Comparison of ENCODE assay signal across 35 mouse cellular contexts in the genomic region with DNA sequence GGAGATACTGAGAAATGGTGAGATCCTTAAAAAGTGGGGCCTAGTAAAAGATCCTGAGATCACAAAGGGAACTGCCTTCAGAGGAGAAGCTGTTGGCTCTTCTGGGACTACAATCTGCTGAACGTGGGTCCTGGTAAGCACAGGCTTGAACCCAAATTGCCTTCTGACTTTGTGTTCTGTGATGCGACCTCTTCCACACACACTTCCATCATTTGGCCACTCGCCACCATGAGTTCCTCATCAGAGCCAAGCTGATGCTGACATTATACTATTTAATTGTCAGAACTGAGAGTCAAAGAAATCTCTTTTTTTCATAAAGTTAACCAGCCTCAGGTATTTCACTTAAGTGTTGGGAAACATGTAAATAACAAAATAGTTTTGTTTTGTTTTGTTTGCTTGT.
"Had no signal": no experiment of that assay in that cellular context is flagged by ENCODE, and none has a peak within 500 bp of the region (broad histone marks: within the 10 kb centered on the region; RNA-seq: fewer than 3 reads in every experiment).

No protein-coding gene starts in this region.

- H3K27ac ChIP-seq: heart, adult 2 months; heart, embryonic 10.5 days; heart, embryonic 13.5 days; heart, embryonic 15.5 days; hindbrain, embryonic 10.5 days; hindbrain, embryonic 12.5 days; hindbrain, embryonic 13.5 days; hindbrain, embryonic 14.5 days; hindbrain, embryonic 15.5 days; hindbrain, postnatal 0 days; intestine, embryonic 15.5 days; kidney, embryonic 15.5 days; kidney, postnatal 0 days; layer of hippocampus, adult 2 months had no signal

- H3K9ac ChIP-seq: heart, embryonic 12.5 days; heart, embryonic 13.5 days; heart, embryonic 15.5 days; hindbrain, embryonic 12.5 days; hindbrain, embryonic 13.5 days; hindbrain, embryonic 14.5 days; hindbrain, embryonic 15.5 days; intestine, embryonic 15.5 days; kidney, embryonic 15.5 days had no signal

- H3K36me3 ChIP-seq: heart, embryonic 10.5 days; heart, embryonic 12.5 days; heart, embryonic 13.5 days; heart, embryonic 15.5 days; hindbrain, embryonic 10.5 days; hindbrain, embryonic 12.5 days; hindbrain, embryonic 13.5 days; hindbrain, embryonic 15.5 days; intestine, embryonic 15.5 days; kidney, embryonic 15.5 days had no signal

- H3K4me3 ChIP-seq: heart, adult 2 months; heart, embryonic 10.5 days; heart, embryonic 12.5 days; heart, embryonic 13.5 days; heart, embryonic 15.5 days; hindbrain, embryonic 10.5 days; hindbrain, embryonic 12.5 days; hindbrain, embryonic 13.5 days; hindbrain, embryonic 15.5 days; intestine, embryonic 15.5 days; kidney, embryonic 15.5 days; layer of hippocampus, adult 2 months had no signal

- ATAC-seq: hindbrain, embryonic 16.5 days; hindbrain, postnatal 0 days; inflammation-experienced regulatory T-cells, adult 6 months; intestine, embryonic 15.5 days; intestine, embryonic 16.5 days; intestine, postnatal 0 days had no signal

- H3K4me2 ChIP-seq: heart, embryonic 11.5 days; heart, embryonic 12.5 days; heart, embryonic 13.5 days; heart, embryonic 15.5 days; hindbrain, embryonic 12.5 days; hindbrain, embryonic 13.5 days; hindbrain, embryonic 14.5 days; hindbrain, embryonic 15.5 days; intestine, embryonic 15.5 days; kidney, embryonic 15.5 days had no signal

- H3K9me3 ChIP-seq: heart, embryonic 10.5 days; heart, embryonic 12.5 days; heart, embryonic 13.5 days; heart, embryonic 15.5 days; hindbrain, embryonic 10.5 days; hindbrain, embryonic 12.5 days; hindbrain, embryonic 13.5 days; hindbrain, embryonic 15.5 days; intestine, embryonic 15.5 days; kidney, embryonic 15.5 days had no signal

- H3K27me3 ChIP-seq: heart, embryonic 12.5 days; heart, embryonic 13.5 days; heart, embryonic 15.5 days; hindbrain, embryonic 12.5 days; hindbrain, embryonic 13.5 days; hindbrain, embryonic 15.5 days; intestine, embryonic 15.5 days; kidney, embryonic 15.5 days had no signal

- DNase-seq: heart, adult 18-20 months; heart, adult 2 months; heart, postnatal 10 days; heart, postnatal 14 days; heart, postnatal 36 days; heart, postnatal 4 days; kidney, adult 11 months; kidney, adult 18-20 months; kidney, adult 2 months; kidney, adult 9 months; kidney, postnatal 14 days; kidney, postnatal 25 days; kidney, postnatal 36 days; kidney, postnatal 4 days; layer of hippocampus, adult 9-11 months; layer of hippocampus, postnatal 36 days had no signal

- H3K4me1 ChIP-seq: heart, embryonic 10.5 days; heart, embryonic 12.5 days; heart, embryonic 13.5 days; heart, embryonic 15.5 days; hindbrain, embryonic 10.5 days; hindbrain, embryonic 12.5 days; hindbrain, embryonic 13.5 days; hindbrain, embryonic 15.5 days; intestine, embryonic 15.5 days; kidney, embryonic 15.5 days had no signal
